Mouse (Mus musculus): ENCODE results near the gene Lpo.
"Not testable (repeated sequence)": the region's sequence is repeated elsewhere in the genome, so short reads cannot be mapped to it uniquely, and the experiment has no call there.

The Lpo gene

GRCm38 (mm10) chr11:87828239-87828900 lies at the start of gene Lpo:
Lpo (minus strand) TSS chr11:87828289.
- no peak for DNase-seq

- no peak for DNase-seq
Measured at GRCm38 (mm10) chr11:87875436-87875835, 47.3 kb upstream of the Lpo start, which contains the start of gene Epx. Epx (minus strand) TSS chr11:87875536.

GRCm38 (mm10) chr11:87871766-87872165 lies 43.7 kb upstream of the Lpo start:
- peak; percentile 24 for DNase-seq

- no peak for DNase-seq
Measured at GRCm38 (mm10) chr11:87870096-87870495, 42.0 kb upstream of the Lpo start.

GRCm38 (mm10) chr11:87866891-87867290 lies 38.8 kb upstream of the Lpo start:
- not testable (repeated sequence) for DNase-seq

- no peak for DNase-seq
Measured at GRCm38 (mm10) chr11:87862805-87863204, 34.7 kb upstream of the Lpo start.

GRCm38 (mm10) chr11:87860426-87860825 lies 32.3 kb upstream of the Lpo start:
- no peak for DNase-seq

- no peak for DNase-seq
Measured at GRCm38 (mm10) chr11:87859273-87859672, 31.2 kb upstream of the Lpo start.

- DNase-seq = no peak
Measured at GRCm38 (mm10) chr11:87854550-87854949, 26.5 kb upstream of the Lpo start.

GRCm38 (mm10) chr11:87853597-87853954 lies 25.5 kb upstream of the Lpo start:
- no peak for DNase-seq

GRCm38 (mm10) chr11:87852690-87853596 lies 24.9 kb upstream of the Lpo start, which contains the start of gene Mks1:
Mks1 (plus strand) TSS chr11:87853215.
- peak; percentile 95 for DNase-seq

GRCm38 (mm10) chr11:87847884-87848283 lies 19.8 kb upstream of the Lpo start:
- peak; percentile 68 for DNase-seq

GRCm38 (mm10) chr11:87846968-87847600 lies 19.0 kb upstream of the Lpo start:
- DNase-seq = no peak

GRCm38 (mm10) chr11:87841436-87841835 lies 13.3 kb upstream of the Lpo start:
- no peak for DNase-seq

GRCm38 (mm10) chr11:87840676-87841075 lies 12.6 kb upstream of the Lpo start:
- DNase-seq = no peak

- no peak for DNase-seq
Measured at GRCm38 (mm10) chr11:87821502-87821901, 6.6 kb downstream of the Lpo start.

GRCm38 (mm10) chr11:87817443-87817773 lies 10.7 kb downstream of the Lpo start:
- DNase-seq = no peak

- DNase-seq = peak; percentile 92
Measured at GRCm38 (mm10) chr11:87816707-87817442, 11.2 kb downstream of the Lpo start.

GRCm38 (mm10) chr11:87814831-87815230 lies 13.3 kb downstream of the Lpo start:
- DNase-seq = no peak

GRCm38 (mm10) chr11:87811396-87811795 lies 16.7 kb downstream of the Lpo start:
- DNase-seq = peak; percentile 36

GRCm38 (mm10) chr11:87808236-87808635 lies 19.9 kb downstream of the Lpo start:
- no peak for DNase-seq

GRCm38 (mm10) chr11:87807433-87807832 lies 20.7 kb downstream of the Lpo start:
- DNase-seq = no peak

- DNase-seq = peak; percentile 48
Measured at GRCm38 (mm10) chr11:87805448-87805847, 22.6 kb downstream of the Lpo start.
